Mouse (Mus musculus) heart, postnatal 0 days (tissue): ENCODE results near the gene Dync2li1.

Experiments used
- CTCF ChIP-seq: IDR thresholded peaks from 2 replicates; pipeline ENCODE4 v1.5.1; 2016; ENCODE audit warnings: antibody characterized with exemption, control low read depth, low read depth
- EP300 ChIP-seq: IDR thresholded peaks from 2 replicates; pipeline ENCODE4 v1.6.1; 2016; ENCODE audit warnings: antibody characterized with exemption, low read depth

- no peak for TF ChIP-seq CTCF
- TF ChIP-seq EP300, result no peak
These were observed 51.3 kb downstream of the Dync2li1 start for GRCm38 (mm10) chr17:84677595-84677994.
